Mouse (Mus musculus): ENCODE data around the gene Nmrk2.

- TF ChIP-seq CTCF (IDR thresholded peaks at IDR 0.05; ENCODE audit: borderline replicate concordance, control insufficient read depth, extremely low read depth, insufficient read depth, low read length, poor library complexity) (no peak), POLR2A (IDR thresholded peaks at IDR 0.05; ENCODE audit: control insufficient read depth, extremely low read depth, insufficient read depth, low read length, poor library complexity) (no peak)
Measured at GRCm38 (mm10) chr10:81162318-81162652, 39.6 kb downstream of the Nmrk2 start.

Measured in thymus, adult 2 months (tissue).